Mouse (Mus musculus): ENCODE measurements around the gene Kcnip4. TPM values are rescaled to one million over a fixed set of nuclear protein-coding genes. Genes with fewer than 3 reads are reported as not detected.
A peak's percentile ranks its signal among the peaks of the same experiment; 100 is the strongest.

Kcnip4 gene
- polyA plus RNA-seq, 1 experiment from 2014 or later: 2.8 TPM

DNA sequence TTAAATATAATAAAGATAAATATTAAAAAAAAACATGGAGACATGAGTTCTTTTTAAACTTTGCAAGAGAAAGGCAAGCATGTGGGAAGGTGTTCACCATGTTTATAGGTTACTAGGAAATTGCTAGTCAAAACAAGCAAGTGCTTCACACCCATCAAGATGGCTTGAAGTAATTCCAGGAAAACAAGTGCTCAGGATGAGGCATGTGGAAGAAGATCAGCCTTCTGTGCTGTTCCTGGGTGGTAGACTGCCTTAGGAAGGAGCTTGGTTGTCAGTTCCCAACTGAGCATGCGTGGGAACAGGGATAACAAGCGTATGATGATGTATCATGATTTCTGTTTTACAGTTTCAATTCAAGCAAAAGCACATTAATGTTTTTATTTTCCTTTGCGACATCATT lies 891.1 kb downstream of the Kcnip4 start:
- Histone ChIP-seq H3K27ac (ENCODE audit: low read depth, low read length) (no peak overlapping the region), H3K36me3 (ENCODE audit: control insufficient read depth, insufficient read depth, low read length) (no peaks in the 10 kb centered on the region), H3K9me3 (ENCODE audit: control insufficient read depth, low read length) (no peaks in the 10 kb centered on the region), H3K4me3 (ENCODE audit: low read depth, low read length) (no peak overlapping the region), H3K27me3 (ENCODE audit: control insufficient read depth, insufficient read depth, low read length) (no peaks in the 10 kb centered on the region), H3K4me1 (ENCODE audit: control insufficient read depth, insufficient read depth, low read length) (no peaks in the 10 kb centered on the region), H3K9ac (ENCODE audit: low read length) (no peak overlapping the region), H3K4me2 (no peak overlapping the region)
- DNase-seq (ENCODE audit: low spot score, missing footprints): no peak
- 87% methylated on average over 3 of the region's 3 CpGs for WGBS
- no peak for ATAC-seq (ENCODE audit: low FRiP score)

GRCm38 (mm10) chr5:48623370-48623769 lies 901.3 kb downstream of the Kcnip4 start:
- WGBS: 85% methylated on average over 7 of the region's 7 CpGs
- Histone ChIP-seq H3K4me1 (ENCODE audit: control insufficient read depth, insufficient read depth, low read length) (no peaks in the 10 kb centered on the region), H3K4me3 (ENCODE audit: low read depth, low read length) (no peak overlapping the region), H3K36me3 (ENCODE audit: control insufficient read depth, insufficient read depth, low read length) (no peaks in the 10 kb centered on the region), H3K9ac (ENCODE audit: low read length) (no peak overlapping the region), H3K9me3 (ENCODE audit: control insufficient read depth, low read length) (no peaks in the 10 kb centered on the region), H3K4me2 (no peak overlapping the region), H3K27me3 (ENCODE audit: control insufficient read depth, insufficient read depth, low read length) (no peaks in the 10 kb centered on the region), H3K27ac (ENCODE audit: low read depth, low read length) (no peak overlapping the region)
- ATAC-seq (ENCODE audit: low FRiP score) (no peak), DNase-seq (ENCODE audit: low spot score, missing footprints) (no peak)

GRCm38 (mm10) chr5:48606916-48607315 lies 917.8 kb downstream of the Kcnip4 start:
- 90% methylated on average over 5 of the region's 5 CpGs for WGBS

GRCm38 (mm10) chr5:48606281-48606680 lies 918.4 kb downstream of the Kcnip4 start:
- H3K27me3 ChIP-seq (ENCODE audit: control insufficient read depth, insufficient read depth, low read length): no peaks in the 10 kb centered on the region
- WGBS: 91% methylated on average over 9 of the region's 9 CpGs
- no peaks in the 10 kb centered on the region for H3K4me1 ChIP-seq (ENCODE audit: control insufficient read depth, insufficient read depth, low read length)
- DNase-seq (ENCODE audit: low spot score, missing footprints) (no peak), ATAC-seq (ENCODE audit: low FRiP score) (no peak)
- H3K4me3 ChIP-seq (ENCODE audit: low read depth, low read length): no peak overlapping the region
- no peaks in the 10 kb centered on the region for H3K36me3 ChIP-seq (ENCODE audit: control insufficient read depth, insufficient read depth, low read length)
- no peak overlapping the region for H3K27ac ChIP-seq (ENCODE audit: low read depth, low read length)
- H3K9me3 ChIP-seq (ENCODE audit: control insufficient read depth, low read length): no peaks in the 10 kb centered on the region
- no peak overlapping the region for H3K4me2 ChIP-seq
- no peak overlapping the region for H3K9ac ChIP-seq (ENCODE audit: low read length)

More at GRCm38 (mm10) chr5:48606916-48607315, 917.8 kb downstream of the Kcnip4 start:
- Histone ChIP-seq H3K9ac (ENCODE audit: low read length) (no peak overlapping the region), H3K27ac (ENCODE audit: low read depth, low read length) (no peak overlapping the region), H3K36me3 (ENCODE audit: control insufficient read depth, insufficient read depth, low read length) (no peaks in the 10 kb centered on the region), H3K27me3 (ENCODE audit: control insufficient read depth, insufficient read depth, low read length) (no peaks in the 10 kb centered on the region), H3K4me2 (no peak overlapping the region), H3K4me1 (ENCODE audit: control insufficient read depth, insufficient read depth, low read length) (no peaks in the 10 kb centered on the region), H3K9me3 (ENCODE audit: control insufficient read depth, low read length) (no peaks in the 10 kb centered on the region), H3K4me3 (ENCODE audit: low read depth, low read length) (no peak overlapping the region)
- no peak for DNase-seq (ENCODE audit: low spot score, missing footprints)
- ATAC-seq (ENCODE audit: low FRiP score): no peak

GRCm38 (mm10) chr5:48599481-48600040 lies 925.1 kb downstream of the Kcnip4 start:
- WGBS: 2% methylated on average over 12 of the region's 12 CpGs
- Histone ChIP-seq H3K27ac (ENCODE audit: low read depth, low read length) (no peak overlapping the region), H3K4me1 (ENCODE audit: control insufficient read depth, insufficient read depth, low read length) (peaks cover 5% of the 10 kb centered on the region), H3K9ac (ENCODE audit: low read length) (peak overlapping the region; percentile 14; the same call in 1 of the 2 replicates), H3K4me3 (ENCODE audit: low read depth, low read length) (peak overlapping the region; percentile 3; the same call in 1 of the 2 replicates), H3K27me3 (ENCODE audit: control insufficient read depth, insufficient read depth, low read length) (no peaks in the 10 kb centered on the region), H3K36me3 (ENCODE audit: control insufficient read depth, insufficient read depth, low read length) (no peaks in the 10 kb centered on the region), H3K4me2 (peak overlapping the region; percentile 45), H3K9me3 (ENCODE audit: control insufficient read depth, low read length) (no peaks in the 10 kb centered on the region)
- ATAC-seq (ENCODE audit: low FRiP score): peak; percentile 81
- DNase-seq (ENCODE audit: low spot score, missing footprints): peak; percentile 88

DNA sequence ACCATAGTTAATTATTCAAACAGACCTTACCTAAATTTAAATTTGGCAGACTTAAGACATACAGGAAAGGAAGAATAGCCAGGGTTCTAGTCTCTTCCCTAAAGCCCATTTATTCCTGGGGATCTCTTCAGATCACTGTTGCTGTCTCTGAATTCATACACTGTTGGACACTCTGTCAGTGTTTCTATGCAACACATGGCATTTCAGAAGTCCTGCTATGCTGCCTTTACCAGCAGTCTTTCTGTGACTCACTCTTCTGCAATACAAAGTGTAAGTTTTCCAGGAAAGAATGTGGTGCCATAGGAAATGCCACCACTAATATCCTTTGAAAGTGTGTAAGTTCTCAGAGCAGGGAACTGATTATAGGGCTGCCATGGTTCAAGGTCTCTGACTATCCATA lies 936.7 kb downstream of the Kcnip4 start:
- Histone ChIP-seq H3K4me3 (ENCODE audit: low read depth, low read length) (no peak overlapping the region), H3K4me2 (no peak overlapping the region), H3K27ac (ENCODE audit: low read depth, low read length) (no peak overlapping the region), H3K9me3 (ENCODE audit: control insufficient read depth, low read length) (no peaks in the 10 kb centered on the region), H3K36me3 (ENCODE audit: control insufficient read depth, insufficient read depth, low read length) (no peaks in the 10 kb centered on the region), H3K4me1 (ENCODE audit: control insufficient read depth, insufficient read depth, low read length) (no peaks in the 10 kb centered on the region), H3K9ac (ENCODE audit: low read length) (no peak overlapping the region), H3K27me3 (ENCODE audit: control insufficient read depth, insufficient read depth, low read length) (no peaks in the 10 kb centered on the region)
- no peak for DNase-seq (ENCODE audit: low spot score, missing footprints)
- no peak for ATAC-seq (ENCODE audit: low FRiP score)

DNA sequence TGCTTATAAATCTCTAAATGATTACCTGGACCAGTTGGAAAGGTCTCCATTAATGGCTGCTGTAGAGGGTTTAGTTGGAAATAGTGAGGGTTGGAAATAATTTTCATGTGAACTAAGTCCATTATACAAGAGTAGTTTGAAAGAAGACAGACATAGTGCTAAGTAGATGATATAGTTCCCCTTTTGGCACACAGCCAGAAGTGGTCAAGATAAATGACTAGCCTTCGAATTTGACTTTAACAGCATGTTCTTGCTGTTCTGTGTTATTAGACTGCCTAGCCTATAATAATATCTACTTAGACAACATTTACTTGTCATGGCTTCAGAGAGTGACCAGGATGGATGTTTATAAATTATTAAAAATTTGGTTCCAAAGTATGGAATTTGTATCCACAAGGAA lies 941.3 kb downstream of the Kcnip4 start:
- 90% methylated on average over 1 of the region's 1 CpGs for WGBS

DNA sequence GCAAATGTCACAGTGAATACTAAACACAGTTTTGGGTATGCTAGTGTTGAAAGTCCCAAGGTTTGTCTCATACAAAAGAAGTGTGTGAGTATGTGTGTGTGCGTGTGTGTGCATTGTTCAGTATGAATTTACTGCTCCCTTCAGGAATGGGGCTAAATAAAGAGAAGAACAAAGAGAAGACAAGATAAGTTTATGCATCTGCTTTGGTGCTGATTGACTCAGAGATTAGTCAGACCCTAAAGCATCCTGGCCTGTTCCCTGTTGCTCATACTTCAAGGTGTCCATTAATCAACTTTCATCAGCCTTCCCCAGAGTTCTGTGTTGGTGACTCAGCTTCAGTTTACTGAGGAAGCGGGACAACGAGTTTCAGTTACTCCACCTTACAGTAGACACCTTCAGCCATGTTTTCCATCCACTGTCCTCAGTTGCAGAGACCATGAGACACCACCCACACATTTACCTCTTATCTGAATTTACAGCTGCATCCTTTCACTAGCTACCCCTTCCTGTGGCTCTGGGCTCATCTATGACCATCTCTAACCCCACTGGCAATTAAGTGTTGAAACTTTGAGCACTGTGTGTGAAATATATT lies 960.6 kb downstream of the Kcnip4 start:
- 90% methylated on average over 3 of the region's 3 CpGs for WGBS
- ATAC-seq (ENCODE audit: low FRiP score): no peak
- H3K27ac ChIP-seq (ENCODE audit: low read depth, low read length): no peak overlapping the region
- DNase-seq (ENCODE audit: low spot score, missing footprints): no peak
- H3K4me2 ChIP-seq: no peak overlapping the region
- no peaks in the 10 kb centered on the region for H3K36me3 ChIP-seq (ENCODE audit: control insufficient read depth, insufficient read depth, low read length)
- H3K4me1 ChIP-seq (ENCODE audit: control insufficient read depth, insufficient read depth, low read length): no peaks in the 10 kb centered on the region
- H3K9me3 ChIP-seq (ENCODE audit: control insufficient read depth, low read length): no peaks in the 10 kb centered on the region
- no peak overlapping the region for H3K9ac ChIP-seq (ENCODE audit: low read length)
- no peaks in the 10 kb centered on the region for H3K27me3 ChIP-seq (ENCODE audit: control insufficient read depth, insufficient read depth, low read length)
- no peak overlapping the region for H3K4me3 ChIP-seq (ENCODE audit: low read depth, low read length)

More for the DNA sequence above, 941.3 kb downstream of the Kcnip4 start:
- Histone ChIP-seq H3K9me3 (ENCODE audit: control insufficient read depth, low read length) (no peaks in the 10 kb centered on the region), H3K4me3 (ENCODE audit: low read depth, low read length) (no peak overlapping the region), H3K9ac (ENCODE audit: low read length) (no peak overlapping the region), H3K27ac (ENCODE audit: low read depth, low read length) (no peak overlapping the region), H3K27me3 (ENCODE audit: control insufficient read depth, insufficient read depth, low read length) (no peaks in the 10 kb centered on the region), H3K4me1 (ENCODE audit: control insufficient read depth, insufficient read depth, low read length) (no peaks in the 10 kb centered on the region), H3K4me2 (no peak overlapping the region), H3K36me3 (ENCODE audit: control insufficient read depth, insufficient read depth, low read length) (no peaks in the 10 kb centered on the region)
- ATAC-seq (ENCODE audit: low FRiP score) (no peak), DNase-seq (ENCODE audit: low spot score, missing footprints) (no peak)

GRCm38 (mm10) chr5:48551753-48552152 lies 973.0 kb downstream of the Kcnip4 start:
- Histone ChIP-seq H3K4me2 (no peak overlapping the region), H3K4me1 (ENCODE audit: control insufficient read depth, insufficient read depth, low read length) (no peaks in the 10 kb centered on the region), H3K27me3 (ENCODE audit: control insufficient read depth, insufficient read depth, low read length) (no peaks in the 10 kb centered on the region), H3K9me3 (ENCODE audit: control insufficient read depth, low read length) (no peaks in the 10 kb centered on the region), H3K4me3 (ENCODE audit: low read depth, low read length) (no peak overlapping the region), H3K27ac (ENCODE audit: low read depth, low read length) (no peak overlapping the region), H3K9ac (ENCODE audit: low read length) (no peak overlapping the region), H3K36me3 (ENCODE audit: control insufficient read depth, insufficient read depth, low read length) (no peaks in the 10 kb centered on the region)
- no peak for ATAC-seq (ENCODE audit: low FRiP score)
- 84% methylated on average over 4 of the region's 4 CpGs for WGBS
- DNase-seq (ENCODE audit: low spot score, missing footprints): no peak
